Comparison of ENCODE assay signal across 26 mouse cellular contexts in genomic region chr1:165184178-165184577, GRCm38 (mm10). TPM values are rescaled to one million over a fixed set of nuclear protein-coding genes. Genes with fewer than 3 reads are reported as not detected.
"Had no signal": no experiment of that assay in that cellular context is flagged by ENCODE, and none has a peak within 500 bp of the region (broad histone marks: within the 10 kb centered on the region; RNA-seq: fewer than 3 reads in every experiment).

No protein-coding gene starts in this region.

- H3K9ac ChIP-seq: limb, embryonic 13.5 days; liver, embryonic 13.5 days; lung, embryonic 15.5 days; midbrain, embryonic 15.5 days; neural tube, embryonic 12.5 days; neural tube, embryonic 15.5 days had no signal

- H3K4me3 ChIP-seq: layer of hippocampus, adult 2 months; limb, embryonic 10.5 days; limb, embryonic 13.5 days; liver, embryonic 13.5 days; lung, embryonic 15.5 days; megakaryocyte, embryonic 14.5 days; midbrain, embryonic 10.5 days; midbrain, embryonic 15.5 days; neural tube, embryonic 12.5 days; neural tube, embryonic 15.5 days had no signal

- H3K9me3 ChIP-seq: limb, embryonic 10.5 days; limb, embryonic 13.5 days; liver, embryonic 13.5 days; lung, embryonic 15.5 days; megakaryocyte, embryonic 14.5 days; midbrain, embryonic 10.5 days; midbrain, embryonic 15.5 days; neural tube, embryonic 12.5 days; neural tube, embryonic 15.5 days had no signal

- H3K4me1 ChIP-seq: lung, embryonic 15.5 days; neural tube, embryonic 12.5 days had no signal

- ATAC-seq: midbrain, embryonic 15.5 days had no signal

- H3K27me3 ChIP-seq: limb, embryonic 13.5 days; liver, embryonic 13.5 days; lung, embryonic 15.5 days; megakaryocyte, embryonic 14.5 days; midbrain, embryonic 15.5 days; neural tube, embryonic 12.5 days; neural tube, embryonic 15.5 days had no signal

- H3K4me2 ChIP-seq: limb, embryonic 13.5 days; liver, embryonic 13.5 days; lung, embryonic 15.5 days; midbrain, embryonic 15.5 days; neural tube, embryonic 12.5 days; neural tube, embryonic 15.5 days had no signal

- H3K36me3 ChIP-seq: lung, embryonic 15.5 days; midbrain, embryonic 10.5 days; midbrain, embryonic 15.5 days; neural tube, embryonic 12.5 days; neural tube, embryonic 15.5 days had no signal

- DNase-seq: kidney, adult 2 months; kidney, postnatal 25 days; layer of hippocampus, adult 9-11 months; liver, embryonic 13.5 days; right cerebral cortex, adult 18-20 months; right cerebral cortex, postnatal 14 days; right cerebral cortex, postnatal 4 days; thymus, adult 2 months; thymus, postnatal 14 days had no signal

- H3K27ac ChIP-seq: kidney, postnatal 0 days; limb, embryonic 10.5 days; limb, embryonic 13.5 days; liver, embryonic 13.5 days; lung, embryonic 15.5 days; midbrain, embryonic 10.5 days; midbrain, embryonic 15.5 days; neural tube, embryonic 12.5 days; neural tube, embryonic 15.5 days; stomach, postnatal 0 days had no signal

RNA-seq across cellular contexts. Expression of gene Tbx19, which starts 23.6 kb away (rescaled TPM):
- total RNA-seq: layer of hippocampus, adult 2 months; layer of hippocampus, postnatal 25 days; left cerebral cortex, adult 18-20 months; left cerebral cortex, postnatal 25 days had no signal
- polyA plus RNA-seq: kidney, adult 2 months; kidney, embryonic 14.5 days; kidney, postnatal 0 days; large intestine, adult 2 months; limb, embryonic 10.5 days; limb, embryonic 13.5 days; midbrain, embryonic 10.5 days; neural tube, embryonic 12.5 days; neural tube, embryonic 15.5 days; stomach, embryonic 14.5 days; stomach, postnatal 0 days had no signal
